Mouse (Mus musculus) liver, adult 2 months (tissue): ENCODE results near the gene Gm48551.

Experiments
- CTCF ChIP-seq: fragments of 200-500 bp; IDR thresholded peaks from 2 replicates; pipeline ENCODE4 v1.5.1; 2011; ENCODE audit warnings: low read depth, low read length, control low read depth
- POLR2A ChIP-seq: fragments of 200-500 bp; IDR thresholded peaks from 2 replicates; pipeline ENCODE4 v1.6.1; 2011; ENCODE audit warnings: low read length, control low read depth; ENCODE audit not compliant: insufficient read depth; ENCODE audit errors: extremely low read depth

DNA sequence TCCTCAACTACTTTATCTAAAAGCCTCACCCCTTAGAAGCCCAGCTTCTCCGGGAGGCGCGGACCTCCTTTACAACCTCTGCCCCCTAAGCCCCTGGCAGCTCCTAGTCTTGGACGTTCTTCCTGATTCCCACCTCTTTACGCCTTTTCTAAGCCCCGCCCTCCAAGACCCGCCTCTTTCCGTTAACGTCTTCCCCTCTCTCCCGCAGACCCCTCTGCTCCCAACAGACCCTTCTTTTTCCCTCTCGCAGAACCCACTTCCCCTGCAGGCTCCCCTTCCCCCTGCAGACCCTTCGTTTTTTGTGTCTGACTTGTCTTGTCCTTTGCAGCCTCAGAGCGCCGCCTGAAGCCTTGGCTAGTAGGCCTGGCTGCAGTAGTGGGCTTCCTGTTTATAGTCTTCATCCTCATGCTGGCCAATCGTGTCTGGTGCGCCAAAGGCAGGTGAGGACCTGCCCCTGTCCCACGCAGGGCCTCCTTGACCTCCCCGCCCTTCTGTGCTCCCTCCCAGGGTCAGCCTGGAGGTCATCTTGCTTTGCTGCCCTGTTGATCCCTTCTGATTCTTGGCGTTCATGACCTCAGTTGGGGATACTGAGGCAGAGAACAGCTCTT lies 9.3 kb downstream of the Gm48551 start:
- TF ChIP-seq CTCF, result no peak
- no peak for TF ChIP-seq POLR2A
